Mouse (Mus musculus): ENCODE measurements around the gene Znhit6.

Znhit6 gene

GRCm38 (mm10) chr3:145646666-145647065 lies 70.7 kb downstream of the Znhit6 start:
- DNase-seq: no peak

- no peak for DNase-seq
These were observed 71.4 kb downstream of the Znhit6 start for GRCm38 (mm10) chr3:145647416-145647815.

DNA sequence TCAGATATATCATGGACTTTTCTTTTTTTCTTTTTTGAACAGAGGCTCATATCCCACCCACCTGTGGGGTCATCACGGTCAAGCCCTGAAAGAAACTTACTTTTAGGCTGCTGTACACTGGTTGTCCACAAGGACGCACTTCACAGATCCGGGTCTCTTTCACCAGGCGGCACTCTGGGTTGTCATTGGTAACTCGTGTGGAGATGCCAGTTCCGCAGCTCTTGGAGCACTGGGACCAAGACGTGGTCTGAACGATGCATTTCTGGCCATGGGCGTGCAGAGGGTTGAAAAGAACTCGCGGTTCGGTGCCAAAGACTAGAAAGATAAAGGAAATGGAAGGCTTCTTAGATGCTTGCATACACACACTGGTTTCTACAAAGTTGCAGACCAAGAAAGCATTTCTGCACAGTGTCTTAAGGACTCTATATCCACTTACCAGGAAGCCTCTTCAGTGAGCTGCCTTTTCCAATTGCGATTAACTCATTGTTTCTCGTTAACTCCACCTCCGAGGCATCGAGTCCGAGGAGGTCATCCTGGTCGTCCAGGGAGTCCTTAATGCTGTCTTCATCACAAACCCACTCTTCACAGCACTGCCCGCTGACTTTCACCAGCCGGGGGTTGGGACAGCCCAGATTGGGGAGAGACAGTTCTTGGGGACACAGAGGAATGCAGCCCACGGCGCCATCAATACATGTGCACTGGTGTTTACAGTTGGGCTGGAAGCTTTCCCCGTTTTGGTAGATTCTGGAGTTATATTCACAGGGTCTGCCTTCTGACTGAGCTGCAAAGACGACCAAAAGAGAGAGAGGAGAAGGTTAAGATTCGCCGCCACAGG lies 72.3 kb downstream of the Znhit6 start:
- no peak for DNase-seq

DNA sequence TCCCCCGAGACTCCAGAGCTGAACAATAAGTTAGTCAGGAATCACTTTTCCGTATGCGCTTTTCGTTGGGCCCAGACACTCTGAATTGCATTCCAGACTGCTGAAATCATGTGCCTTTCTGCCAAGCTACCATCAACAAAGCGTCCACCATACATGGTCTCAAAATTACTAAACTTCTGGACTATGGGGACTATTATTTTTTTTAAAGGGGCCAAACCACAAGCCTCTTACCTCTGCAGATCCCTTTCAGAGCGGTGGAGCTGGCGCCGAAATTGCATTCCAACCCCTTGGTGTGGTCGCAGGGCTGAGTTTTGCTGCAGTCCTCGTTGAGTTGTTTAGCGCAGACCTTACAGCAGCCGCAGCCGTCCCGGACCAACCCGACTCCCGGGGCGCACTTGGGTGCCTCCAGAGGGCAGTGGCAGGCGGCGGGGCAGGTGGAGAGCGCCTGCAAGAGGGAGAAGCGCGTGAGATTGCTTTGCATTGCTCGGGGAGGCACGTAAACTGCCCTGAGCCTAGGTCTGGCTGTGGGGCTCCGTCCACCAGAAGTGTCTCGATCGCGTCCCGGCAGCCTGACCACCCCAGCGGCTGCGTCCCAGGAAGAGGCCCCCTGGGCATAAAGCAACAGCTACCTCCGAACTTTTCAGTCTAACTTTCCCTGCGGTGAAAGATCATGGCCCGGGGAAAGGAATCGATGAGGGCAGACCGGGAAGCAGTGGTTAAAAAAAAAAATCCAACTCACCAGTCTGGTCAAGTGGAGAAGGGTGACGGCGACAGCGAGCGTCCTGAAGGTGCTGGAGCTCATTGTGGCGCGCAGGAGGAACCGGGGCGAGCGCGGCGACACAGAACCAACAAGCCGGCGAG lies 73.2 kb downstream of the Znhit6 start:
- no peak for DNase-seq

- DNase-seq: peak in 1 of 2 experiments; percentile 24
These were observed 73.8 kb downstream of the Znhit6 start, which contains the start of gene Ccn1 for GRCm38 (mm10) chr3:145649852-145650202. Gene Ccn1, minus strand, starts transcription at chr3:145649981.

- DNase-seq: no peak
These were observed 74.5 kb downstream of the Znhit6 start for GRCm38 (mm10) chr3:145650298-145651011.

DNA sequence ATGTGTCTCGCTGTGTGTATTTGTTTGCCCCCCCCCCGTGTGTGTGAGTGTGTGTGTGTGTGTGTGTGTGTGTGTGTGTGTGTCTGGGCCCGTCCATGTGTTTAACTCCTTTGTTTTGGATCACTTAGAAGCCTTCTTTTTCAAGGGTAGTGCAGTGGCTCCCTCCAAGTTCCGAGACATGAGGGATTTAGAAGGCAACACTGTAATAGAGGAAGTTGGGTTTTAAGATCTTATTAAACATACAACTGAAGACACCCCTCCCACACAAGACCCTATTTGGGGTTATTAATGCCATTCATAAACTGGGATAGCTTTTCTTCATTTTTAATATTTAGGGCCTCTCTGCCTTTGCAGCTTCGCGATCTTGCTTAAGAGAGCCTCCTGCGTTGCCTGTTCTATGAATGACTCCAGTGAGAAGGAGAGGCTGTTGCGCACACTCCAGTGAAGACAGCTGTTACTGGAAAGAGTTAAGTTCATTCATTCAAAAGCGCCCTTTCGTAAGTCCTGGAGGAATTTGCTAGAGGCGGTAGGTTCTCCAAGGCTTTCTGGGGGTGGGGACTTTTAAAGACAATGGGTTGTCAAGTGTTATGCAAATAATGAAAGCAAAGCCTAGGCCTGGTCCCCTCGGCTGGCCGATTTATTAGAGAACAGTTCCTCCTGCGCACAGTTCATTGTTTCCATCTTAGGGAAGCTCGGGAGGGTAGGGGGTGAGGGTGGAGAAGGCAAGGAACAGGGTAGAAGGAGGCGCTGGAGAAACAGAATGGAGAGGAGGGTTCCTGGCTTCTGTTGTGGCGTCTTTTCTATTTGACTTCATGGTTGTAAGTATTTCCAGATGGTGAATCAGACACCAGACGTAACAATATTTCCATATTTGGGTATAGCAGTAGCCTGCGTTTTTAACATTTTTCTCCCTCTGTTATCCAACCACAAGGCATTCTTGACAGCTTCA lies 75.3 kb downstream of the Znhit6 start:
- DNase-seq: no peak

GRCm38 (mm10) chr3:145651978-145652321 lies 75.9 kb downstream of the Znhit6 start:
- no peak for DNase-seq

DNA sequence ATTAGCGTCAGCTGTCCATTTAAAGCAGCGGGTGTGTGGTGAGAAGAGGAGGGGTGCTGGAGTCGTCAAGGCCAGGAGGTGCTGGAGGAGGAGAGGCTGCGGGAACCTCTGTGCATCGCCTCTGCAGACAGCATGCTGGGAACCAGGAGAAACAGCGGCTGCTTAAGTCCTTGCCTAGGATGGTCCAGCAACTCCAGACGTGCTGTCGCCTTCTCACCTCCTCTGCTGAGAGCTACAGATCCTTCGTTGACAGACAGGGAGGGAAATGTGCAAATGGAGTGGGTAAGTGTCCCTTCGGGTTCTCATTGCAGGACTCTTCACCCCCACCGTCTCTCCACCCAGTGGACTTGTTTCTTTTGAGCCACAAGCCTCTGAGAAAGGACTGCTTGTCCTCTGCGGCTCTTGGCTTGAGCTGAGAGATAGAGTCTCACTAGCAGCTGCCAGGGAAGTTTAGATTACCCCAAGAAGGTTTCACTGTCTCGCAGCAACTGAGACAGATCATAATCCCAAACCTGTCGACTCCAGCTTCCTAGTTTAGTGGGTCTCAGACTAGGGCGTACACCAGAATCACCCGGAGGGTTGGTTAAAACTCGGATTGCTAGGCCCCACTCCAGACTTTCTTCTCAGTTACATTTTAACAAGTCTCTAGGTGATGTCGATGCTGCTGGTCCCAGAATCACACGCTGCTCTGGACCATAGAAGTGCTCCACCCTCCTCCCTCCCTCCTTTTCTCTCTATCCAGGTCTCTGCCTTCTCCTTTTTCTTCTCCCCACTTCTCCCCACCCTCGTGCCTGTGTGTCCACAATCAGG lies 76.5 kb downstream of the Znhit6 start:
- no peak for DNase-seq

DNA sequence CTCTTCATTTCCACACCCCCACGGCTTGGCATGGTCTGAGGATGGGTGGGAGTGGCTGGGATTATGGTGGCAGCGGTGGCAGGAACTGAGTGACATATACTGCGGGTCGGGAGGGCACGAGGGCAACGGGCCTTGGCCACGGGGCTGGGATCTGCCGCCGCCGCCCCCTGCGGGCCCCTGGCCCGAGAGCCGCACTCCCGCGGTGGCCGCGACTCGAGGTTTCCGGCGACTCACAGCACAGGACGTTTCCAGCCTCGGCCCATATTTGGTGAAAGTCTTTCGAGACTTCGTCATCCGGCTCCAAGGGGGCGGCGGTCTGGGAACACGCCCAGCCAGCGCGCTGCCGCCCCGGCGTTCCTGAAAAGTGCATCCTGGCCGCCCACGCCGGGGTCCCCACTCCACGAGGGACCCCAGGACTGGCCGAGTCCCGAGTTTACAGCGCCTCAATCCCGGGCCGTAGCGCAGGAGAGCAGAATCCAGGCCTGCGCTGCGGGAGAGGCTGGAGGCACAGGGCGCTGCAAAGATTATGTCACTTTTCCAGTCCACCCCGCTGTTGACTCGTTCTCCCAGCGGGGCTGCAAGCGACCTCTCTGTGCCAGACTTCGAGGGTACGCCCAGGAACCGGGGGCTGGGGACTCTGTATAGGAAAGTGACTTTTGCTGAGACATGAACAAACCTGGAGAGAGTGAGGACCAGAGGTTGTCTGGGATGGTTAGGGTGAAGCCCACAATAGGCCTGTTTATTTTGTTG lies 77.4 kb downstream of the Znhit6 start:
- DNase-seq: peak in 1 of 2 experiments; percentile 24

DNA sequence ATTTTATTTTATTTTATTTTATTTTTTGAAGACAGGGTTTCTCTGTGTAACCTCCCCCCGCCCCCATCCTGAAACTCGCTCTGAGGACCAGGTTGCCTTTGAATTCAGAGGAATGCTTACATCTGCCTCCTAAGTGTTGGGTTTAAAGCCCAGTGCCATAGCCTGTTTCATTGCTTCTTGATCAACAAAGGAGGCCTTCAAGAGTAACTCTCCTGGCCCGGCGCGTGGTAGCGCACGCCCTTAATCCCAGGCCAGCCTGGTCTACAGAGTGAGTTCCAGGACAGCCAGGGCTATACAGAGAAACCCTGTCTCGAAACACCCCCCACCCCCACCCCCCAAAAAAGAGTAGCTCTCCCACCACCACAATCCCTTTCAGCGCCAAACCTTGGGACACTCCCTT lies 78.0 kb downstream of the Znhit6 start:
- DNase-seq: no peak

Data from cerebellum, postnatal 36 days (tissue).